Mouse (Mus musculus): ENCODE data around the gene Inava. TPM values are rescaled to one million over a fixed set of nuclear protein-coding genes. Genes with fewer than 3 reads are reported as not detected.

Inava gene
- polyA plus RNA-seq, 1 experiment from 2014 or later, result 33.4 TPM

DNA sequence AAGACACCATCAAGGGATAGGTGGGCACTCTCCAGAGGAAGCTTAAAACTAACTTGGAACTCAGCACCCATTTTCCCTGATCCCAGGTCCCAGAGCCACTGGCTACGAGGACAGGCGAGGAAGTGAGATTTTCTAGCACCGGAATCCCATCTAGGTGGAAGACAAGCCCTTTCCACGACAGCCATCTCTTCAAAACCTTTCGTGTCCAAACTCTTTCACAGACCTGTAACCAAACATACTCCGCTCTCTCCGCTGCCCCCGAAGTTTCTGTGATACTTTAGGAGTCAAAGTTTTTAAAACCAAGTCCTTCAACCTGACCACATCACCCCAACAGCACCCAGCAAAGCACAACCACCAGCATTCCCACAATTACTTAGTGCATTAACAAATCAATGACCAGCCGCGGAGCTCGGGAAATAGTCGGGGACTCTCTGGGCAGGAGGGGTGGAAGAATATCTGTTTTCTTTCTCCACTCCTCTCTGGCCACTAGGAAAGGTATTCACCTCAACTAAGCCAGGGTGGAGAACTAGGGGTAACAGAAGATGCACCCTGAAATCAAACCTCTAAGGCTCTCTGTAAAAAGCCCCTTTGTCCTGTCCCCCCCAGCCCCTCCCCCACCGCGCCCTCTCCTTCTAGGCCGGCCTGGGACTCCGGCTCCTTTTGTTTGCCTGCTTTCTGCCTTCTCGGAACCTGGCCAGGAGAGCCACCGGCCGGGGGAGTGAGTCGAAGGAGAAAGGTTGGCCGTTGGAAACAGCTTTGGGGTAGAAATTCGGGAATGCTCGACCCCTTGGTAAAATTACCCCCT lies 876 bp downstream of the Inava start:
- Histone ChIP-seq H3K27ac (ENCODE audit: low read length) (peak overlapping the region; percentile 21; the same call in 1 of the 2 replicates), H3K4me1 (ENCODE audit: control insufficient read depth, insufficient read depth, low read length) (peaks cover 26% of the 10 kb centered on the region), H3K4me3 (ENCODE audit: low read length) (peak overlapping the region; percentile 68), H3K27me3 (replicated peaks; ENCODE audit: control insufficient read depth, insufficient read depth, low read length) (no peaks in the 10 kb centered on the region), H3K4me2 (ENCODE audit: low read depth, low read length) (peak overlapping the region; percentile 88), H3K9ac (ENCODE audit: low read depth, low read length) (peak overlapping the region; percentile 75), H3K36me3 (ENCODE audit: control insufficient read depth, insufficient read depth, low read length) (no peaks in the 10 kb centered on the region), H3K9me3 (ENCODE audit: control insufficient read depth, low read length) (no peaks in the 10 kb centered on the region)
- 3% methylated on average over 23 of the region's 23 CpGs for WGBS
- no peak for ATAC-seq

DNA sequence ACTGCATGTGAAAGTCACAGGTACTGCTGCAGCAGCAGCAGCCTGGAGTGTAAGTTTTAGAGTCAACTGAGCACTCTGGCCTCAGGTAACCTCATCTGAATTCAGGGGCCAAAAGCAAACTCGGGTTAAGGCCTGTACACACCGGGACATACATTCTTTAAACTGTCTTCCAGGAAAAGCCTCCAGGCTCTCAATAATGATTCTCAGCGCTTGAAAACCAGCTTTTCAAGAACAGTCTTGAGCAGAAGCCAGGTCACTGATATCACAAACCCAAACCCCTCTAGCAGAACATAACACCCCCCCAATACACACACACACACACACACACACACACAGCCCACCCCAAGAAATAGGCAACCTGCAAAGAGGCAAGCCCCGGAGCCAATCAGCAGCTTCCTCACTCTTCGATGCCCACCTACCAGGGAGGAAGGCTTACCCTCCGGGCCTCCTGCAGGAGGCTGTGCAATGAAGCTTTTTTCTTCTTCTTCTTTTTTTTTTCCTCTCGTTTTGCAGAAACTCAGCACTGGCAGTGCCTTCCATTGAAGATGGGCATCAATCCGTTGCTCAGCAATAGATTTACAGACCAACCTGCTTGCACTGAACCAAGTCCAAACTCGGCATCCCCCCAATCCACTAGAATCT lies 1.7 kb downstream of the Inava start:
- no peak for ATAC-seq
- H3K27me3 ChIP-seq (replicated peaks; ENCODE audit: control insufficient read depth, insufficient read depth, low read length), result no peaks in the 10 kb centered on the region
- WGBS, result 8% methylated on average over 9 of the region's 9 CpGs
- peak overlapping the region; percentile 75; the same call in 1 of the 2 replicates for H3K9ac ChIP-seq (ENCODE audit: low read depth, low read length)
- no peaks in the 10 kb centered on the region for H3K36me3 ChIP-seq (ENCODE audit: control insufficient read depth, insufficient read depth, low read length)
- peak overlapping the region; percentile 88 for H3K4me2 ChIP-seq (ENCODE audit: low read depth, low read length)
- no peaks in the 10 kb centered on the region for H3K9me3 ChIP-seq (ENCODE audit: control insufficient read depth, low read length)
- peaks cover 34% of the 10 kb centered on the region for H3K4me1 ChIP-seq (ENCODE audit: control insufficient read depth, insufficient read depth, low read length)
- peak overlapping the region; percentile 68 for H3K4me3 ChIP-seq (ENCODE audit: low read length)
- H3K27ac ChIP-seq (ENCODE audit: low read length), result peak overlapping the region; percentile 76

DNA sequence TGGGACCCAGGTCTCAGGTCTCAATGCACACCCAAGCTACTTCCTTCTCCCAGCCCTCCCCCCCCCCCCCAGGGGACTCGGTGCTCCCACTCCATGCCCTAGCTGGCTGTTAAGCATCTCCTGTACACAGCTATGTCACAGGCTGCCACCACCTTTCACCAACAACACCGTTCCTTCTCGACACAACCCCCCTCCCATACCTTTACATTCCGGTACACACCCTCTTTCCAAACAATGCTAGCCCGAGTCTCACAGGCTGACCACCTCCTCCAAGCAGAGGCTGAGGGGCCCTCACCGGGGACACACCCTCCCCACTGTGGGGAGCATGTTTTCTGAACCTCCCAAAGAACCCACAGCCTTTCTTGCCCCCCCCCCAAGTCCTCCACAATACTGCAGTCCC lies 2.5 kb downstream of the Inava start:
- Histone ChIP-seq H3K27me3 (replicated peaks; ENCODE audit: control insufficient read depth, insufficient read depth, low read length) (no peaks in the 10 kb centered on the region), H3K36me3 (ENCODE audit: control insufficient read depth, insufficient read depth, low read length) (no peaks in the 10 kb centered on the region), H3K9me3 (ENCODE audit: control insufficient read depth, low read length) (no peaks in the 10 kb centered on the region), H3K4me2 (ENCODE audit: low read depth, low read length) (peak overlapping the region; percentile 88), H3K9ac (ENCODE audit: low read depth, low read length) (peak overlapping the region; percentile 43), H3K27ac (ENCODE audit: low read length) (peak overlapping the region; percentile 97), H3K4me1 (ENCODE audit: control insufficient read depth, insufficient read depth, low read length) (peaks cover 42% of the 10 kb centered on the region), H3K4me3 (ENCODE audit: low read length) (peak overlapping the region; percentile 68)
- 10% methylated on average over 6 of the region's 6 CpGs for WGBS
- ATAC-seq, result 0 out of 2 replicates have a peak, but pooled peaks have one; percentile 5

DNA sequence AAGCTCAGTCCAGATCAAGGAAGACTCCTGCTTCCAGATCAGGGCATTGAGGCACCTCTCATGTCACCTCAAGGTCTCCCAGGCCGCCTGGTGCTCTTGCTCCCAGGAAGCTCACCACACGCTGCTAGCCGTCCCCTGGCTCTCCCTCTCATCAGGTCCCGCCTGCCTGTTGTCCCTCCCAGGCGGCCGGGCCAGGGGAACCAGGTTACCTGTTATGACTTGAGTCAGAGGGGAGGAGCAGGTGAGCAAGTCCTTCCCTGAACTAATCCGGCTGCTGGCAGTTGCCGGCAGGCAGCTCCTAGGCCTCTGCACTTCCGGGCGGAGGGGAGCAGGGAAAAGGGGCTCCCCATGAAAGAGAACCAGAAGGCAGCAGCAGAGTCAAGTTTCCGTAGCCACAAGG lies 3.9 kb downstream of the Inava start:
- Histone ChIP-seq H3K27ac (ENCODE audit: low read length) (peak overlapping the region; percentile 97), H3K36me3 (ENCODE audit: control insufficient read depth, insufficient read depth, low read length) (no peaks in the 10 kb centered on the region), H3K4me1 (ENCODE audit: control insufficient read depth, insufficient read depth, low read length) (peaks cover 48% of the 10 kb centered on the region), H3K9ac (ENCODE audit: low read depth, low read length) (peak overlapping the region; percentile 69), H3K4me2 (ENCODE audit: low read depth, low read length) (peak overlapping the region; percentile 88), H3K9me3 (ENCODE audit: control insufficient read depth, low read length) (no peaks in the 10 kb centered on the region), H3K27me3 (replicated peaks; ENCODE audit: control insufficient read depth, insufficient read depth, low read length) (no peaks in the 10 kb centered on the region), H3K4me3 (ENCODE audit: low read length) (peak overlapping the region; percentile 68)
- ATAC-seq, result peak; percentile 56
- 27% methylated on average over 11 of the region's 11 CpGs for WGBS

DNA sequence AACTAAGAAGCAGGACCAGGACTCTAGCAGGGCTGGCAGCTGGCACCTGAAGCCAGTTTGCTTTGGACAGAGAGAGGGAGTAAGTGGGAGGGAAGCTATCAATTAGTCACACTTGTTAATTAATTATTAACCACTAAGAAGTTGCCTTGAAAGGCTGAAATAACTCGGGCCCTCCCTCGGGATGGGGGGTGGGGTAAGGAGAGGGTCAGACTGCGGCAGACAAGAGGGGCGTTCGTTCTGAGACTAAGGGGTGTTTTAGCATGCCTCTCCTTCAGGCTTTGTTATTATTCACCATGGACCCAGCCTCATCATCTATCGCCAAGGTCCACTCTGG lies 5.1 kb downstream of the Inava start:
- peak overlapping the region; percentile 69 for H3K9ac ChIP-seq (ENCODE audit: low read depth, low read length)

DNA sequence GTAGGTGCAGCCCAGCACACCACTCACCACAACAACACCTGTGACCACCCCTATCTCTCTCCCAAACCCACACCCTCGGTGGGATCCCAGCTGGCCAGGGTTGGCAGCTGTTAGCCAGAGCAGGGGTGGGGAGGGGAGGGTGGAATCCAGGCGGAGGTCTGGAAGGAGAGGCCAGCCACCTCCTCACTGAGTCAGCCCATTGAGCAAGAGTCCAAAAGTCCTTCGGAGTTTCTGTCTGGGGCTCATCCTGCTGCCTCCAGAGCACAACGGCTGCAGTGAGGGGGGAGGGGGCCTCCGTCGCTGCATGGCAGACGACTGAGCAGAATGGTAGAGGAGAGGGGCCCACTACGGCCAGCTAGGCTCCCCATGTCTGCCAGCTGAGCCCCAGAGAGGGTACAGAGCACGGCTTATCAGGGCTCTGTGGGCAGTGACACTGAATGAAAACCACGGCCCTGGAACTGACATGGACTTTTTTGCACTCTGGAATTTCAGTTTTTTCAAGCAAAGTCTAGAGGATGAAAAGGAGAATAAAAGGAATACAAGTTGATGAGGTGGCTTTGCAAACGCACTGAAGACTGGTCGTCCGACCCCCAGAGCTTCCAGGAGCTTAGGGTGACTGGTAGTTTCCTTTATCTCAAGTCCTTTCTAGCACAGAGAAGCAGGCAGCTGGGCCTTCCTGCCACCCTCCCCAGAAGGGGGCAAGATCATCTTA lies 5.6 kb downstream of the Inava start:
- WGBS, result 10% methylated on average over 13 of the region's 13 CpGs
- Histone ChIP-seq H3K4me3 (ENCODE audit: low read length) (peak overlapping the region; percentile 68), H3K4me2 (ENCODE audit: low read depth, low read length) (peak overlapping the region; percentile 88), H3K27ac (ENCODE audit: low read length) (peak overlapping the region; percentile 97), H3K9ac (ENCODE audit: low read depth, low read length) (peak overlapping the region; percentile 69), H3K36me3 (ENCODE audit: control insufficient read depth, insufficient read depth, low read length) (peaks cover 10% of the 10 kb centered on the region), H3K9me3 (ENCODE audit: control insufficient read depth, low read length) (no peaks in the 10 kb centered on the region), H3K27me3 (replicated peaks; ENCODE audit: control insufficient read depth, insufficient read depth, low read length) (no peaks in the 10 kb centered on the region), H3K4me1 (ENCODE audit: control insufficient read depth, insufficient read depth, low read length) (peaks cover 60% of the 10 kb centered on the region)
- peak; percentile 77 for ATAC-seq

More for the DNA sequence above, 5.1 kb downstream of the Inava start:
- Histone ChIP-seq H3K27ac (ENCODE audit: low read length) (peak overlapping the region; percentile 97), H3K36me3 (ENCODE audit: control insufficient read depth, insufficient read depth, low read length) (peaks cover 9% of the 10 kb centered on the region), H3K4me1 (ENCODE audit: control insufficient read depth, insufficient read depth, low read length) (peaks cover 56% of the 10 kb centered on the region), H3K4me2 (ENCODE audit: low read depth, low read length) (peak overlapping the region; percentile 88), H3K4me3 (ENCODE audit: low read length) (peak overlapping the region; percentile 68), H3K27me3 (replicated peaks; ENCODE audit: control insufficient read depth, insufficient read depth, low read length) (no peaks in the 10 kb centered on the region), H3K9me3 (ENCODE audit: control insufficient read depth, low read length) (no peaks in the 10 kb centered on the region)
- ATAC-seq, result peak; percentile 40
- 29% methylated on average over 6 of the region's 6 CpGs for WGBS

DNA sequence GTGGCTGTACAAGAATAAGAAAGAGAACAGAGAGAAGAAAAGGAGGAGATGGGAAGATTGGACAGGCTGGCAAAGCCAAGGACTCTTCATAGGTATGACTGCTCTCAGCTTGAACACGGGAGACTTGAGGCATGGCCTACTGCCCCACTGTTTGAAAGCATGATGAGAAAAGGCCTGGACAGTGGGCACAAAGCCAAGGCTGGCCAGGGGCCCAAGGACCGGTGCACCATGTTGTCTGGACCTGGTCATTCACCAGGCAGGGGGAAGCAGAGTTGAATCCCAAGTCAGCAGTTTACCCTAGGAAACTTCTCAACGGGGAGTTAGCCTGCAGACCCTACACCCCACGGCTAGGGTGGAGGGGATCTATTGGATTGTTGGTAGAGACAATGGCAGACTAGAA lies 6.2 kb downstream of the Inava start:
- Histone ChIP-seq H3K9me3 (ENCODE audit: control insufficient read depth, low read length) (no peaks in the 10 kb centered on the region), H3K4me1 (ENCODE audit: control insufficient read depth, insufficient read depth, low read length) (peaks cover 62% of the 10 kb centered on the region), H3K4me3 (ENCODE audit: low read length) (peak overlapping the region; percentile 25), H3K27ac (ENCODE audit: low read length) (peak overlapping the region; percentile 97), H3K27me3 (replicated peaks; ENCODE audit: control insufficient read depth, insufficient read depth, low read length) (no peaks in the 10 kb centered on the region), H3K4me2 (ENCODE audit: low read depth, low read length) (peak overlapping the region; percentile 88), H3K9ac (ENCODE audit: low read depth, low read length) (peak overlapping the region; percentile 69; the same call in 1 of the 2 replicates), H3K36me3 (ENCODE audit: control insufficient read depth, insufficient read depth, low read length) (peaks cover 10% of the 10 kb centered on the region)
- peak; percentile 2; the same call in 1 of the 2 replicates for ATAC-seq
- WGBS, result 41% methylated on average over 4 of the region's 4 CpGs

DNA sequence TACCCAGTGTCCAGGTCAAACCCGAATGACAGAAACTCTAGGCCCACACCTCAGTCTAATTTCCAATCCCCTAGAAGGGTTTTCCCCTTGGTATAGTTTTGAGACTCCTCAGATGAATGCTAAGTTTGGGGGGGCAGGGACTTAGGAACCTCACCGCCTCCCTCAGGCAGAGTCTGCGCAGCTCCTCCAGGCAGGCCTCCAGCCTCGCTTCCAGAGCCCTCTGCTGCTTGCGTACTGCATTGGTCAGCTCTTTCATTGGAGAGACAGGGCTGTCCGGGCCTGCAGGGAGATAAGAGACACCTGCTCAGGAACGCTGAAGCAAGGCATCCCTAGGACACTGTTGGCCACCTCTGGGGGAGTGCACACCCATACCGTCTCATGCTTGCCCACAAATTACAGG lies 7.4 kb downstream of the Inava start:
- H3K4me2 ChIP-seq (ENCODE audit: low read depth, low read length), result 0 out of 2 replicates have a peak overlapping the region, but pooled peaks have one; percentile 18
- no peak overlapping the region for H3K9ac ChIP-seq (ENCODE audit: low read depth, low read length)

DNA sequence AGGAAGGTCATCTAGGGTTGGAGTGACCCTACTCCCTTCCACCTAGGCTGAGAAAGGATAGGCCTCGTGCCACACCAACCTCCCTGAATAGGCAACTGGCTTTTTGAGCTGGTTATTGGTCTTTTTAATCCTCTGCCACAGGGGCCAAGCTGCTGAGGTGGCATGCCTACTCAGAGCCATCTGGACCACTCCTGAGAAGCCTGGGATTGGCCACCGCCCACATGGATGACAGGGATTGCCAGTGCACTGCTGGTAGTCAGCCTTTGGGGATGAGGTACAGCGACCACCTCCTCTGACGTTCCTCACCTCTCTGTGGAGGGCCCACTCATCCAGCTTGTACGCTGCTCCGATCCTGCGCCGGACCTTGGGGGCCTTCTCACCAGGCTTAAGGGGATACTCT lies 8.2 kb downstream of the Inava start:
- no peak for ATAC-seq
- no peaks in the 10 kb centered on the region for H3K9me3 ChIP-seq (ENCODE audit: control insufficient read depth, low read length)
- H3K9ac ChIP-seq (ENCODE audit: low read depth, low read length), result no peak overlapping the region
- H3K4me3 ChIP-seq (ENCODE audit: low read length), result no peak overlapping the region
- no peak overlapping the region for H3K27ac ChIP-seq (ENCODE audit: low read length)
- WGBS, result 94% methylated on average over 8 of the region's 8 CpGs
- H3K27me3 ChIP-seq (replicated peaks; ENCODE audit: control insufficient read depth, insufficient read depth, low read length), result no peaks in the 10 kb centered on the region
- H3K4me1 ChIP-seq (ENCODE audit: control insufficient read depth, insufficient read depth, low read length), result peaks cover 58% of the 10 kb centered on the region
- no peak overlapping the region for H3K4me2 ChIP-seq (ENCODE audit: low read depth, low read length)
- peaks cover 10% of the 10 kb centered on the region for H3K36me3 ChIP-seq (ENCODE audit: control insufficient read depth, insufficient read depth, low read length)

More for the DNA sequence above, 7.4 kb downstream of the Inava start:
- Histone ChIP-seq H3K9me3 (ENCODE audit: control insufficient read depth, low read length) (no peaks in the 10 kb centered on the region), H3K27ac (ENCODE audit: low read length) (no peak overlapping the region), H3K36me3 (ENCODE audit: control insufficient read depth, insufficient read depth, low read length) (peaks cover 10% of the 10 kb centered on the region), H3K4me1 (ENCODE audit: control insufficient read depth, insufficient read depth, low read length) (peaks cover 61% of the 10 kb centered on the region), H3K4me3 (ENCODE audit: low read length) (no peak overlapping the region), H3K27me3 (replicated peaks; ENCODE audit: control insufficient read depth, insufficient read depth, low read length) (no peaks in the 10 kb centered on the region)
- no peak for ATAC-seq
- WGBS, result 87% methylated on average over 8 of the region's 8 CpGs
